Comparison of ENCODE assay signal across 10 mouse cellular contexts in the genomic region with DNA sequence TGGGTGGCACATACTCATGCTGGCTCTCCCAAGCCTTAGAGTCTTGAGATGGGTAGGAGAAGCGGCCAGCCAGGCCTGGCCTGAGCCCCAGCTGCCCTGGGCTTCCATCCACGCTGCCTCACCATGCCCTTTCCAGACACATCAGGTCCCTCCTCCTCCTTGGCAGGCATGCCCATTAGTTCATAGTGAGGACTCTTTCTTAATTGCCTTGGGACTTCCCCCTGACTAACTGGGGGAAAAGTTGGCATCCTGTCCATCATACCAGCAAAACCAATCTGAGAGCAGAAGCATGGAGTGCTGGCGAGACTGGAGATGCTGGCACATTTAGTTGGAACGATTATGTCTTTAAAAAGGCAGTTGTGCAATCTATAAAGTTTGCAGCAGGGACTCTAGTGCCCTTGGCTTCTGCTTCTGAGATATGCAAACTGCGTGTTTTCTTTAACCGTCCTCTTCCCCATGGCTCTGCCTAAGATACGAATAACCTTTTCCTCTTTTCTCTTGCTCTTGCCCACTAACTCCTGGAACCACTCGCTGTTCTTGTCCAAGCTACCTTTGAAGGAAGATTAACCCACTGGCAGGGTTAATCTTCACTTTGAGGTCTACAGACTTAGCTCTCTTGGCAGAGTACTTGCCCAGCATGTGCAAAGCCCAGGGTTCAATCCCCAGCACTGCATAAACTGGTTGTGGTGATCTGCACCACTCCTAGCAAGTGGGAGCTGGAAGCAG.
DNase-seq lines count a peak whose midpoint lies in the region; TF ChIP-seq lines count a peak whose summit lies in the region.
"Had no signal": no experiment of that assay in that cellular context is flagged by ENCODE, and none has a peak within 500 bp of the region (broad histone marks: within the 10 kb centered on the region; RNA-seq: fewer than 3 reads in every experiment).

No protein-coding gene starts in this region.

- no peak for TF ChIP-seq POLR2A in brain, embryonic 14.5 days (IDR thresholded peaks at IDR 0.05; ENCODE audit: borderline replicate concordance, extremely low read depth, insufficient read depth, insufficient read length, poor library complexity, severe bottlenecking)

- no peak for TF ChIP-seq CTCF in brain, embryonic 14.5 days (IDR thresholded peaks at IDR 0.05; ENCODE audit: borderline replicate concordance, extremely low read depth, insufficient read depth, insufficient read length)

- intact Hi-C loops in left cerebral cortex, postnatal 14 days (cut with DNase I), result loop anchor here (10.0 kb wide), 1 partner anchor 545 kb away; no protein-coding TSS in a partner anchor

- peak; percentile 74 for DNase-seq in adrenal gland, adult 2 months
- no peak for DNase-seq in adrenal gland, postnatal 4 days (ENCODE audit: low spot score in 2 of 2)
- DNase-seq in left cerebral cortex, adult 9 months (ENCODE audit: low spot score in 2 of 2), result peak; percentile 13 to 18
- DNase-seq in left cerebral cortex, postnatal 14 days (ENCODE audit: low spot score in 2 of 2), result no peak
- peak; percentile 69 for DNase-seq in brain, embryonic 14.5 days (ENCODE audit: low read depth)
- DNase-seq in lung, postnatal 25 days (ENCODE audit: low spot score), result peak; percentile 67
- DNase-seq in retina, postnatal 1 day, result no peak
- no peak for DNase-seq in natural killer cell, adult 2 months (ENCODE audit: low spot score in 2 of 2)
- DNase-seq: cerebellum, adult 9-11 months; kidney, postnatal 14 days had no signal

Comparison
In these comparisons a context has a peak if more than half of its experiments do, and no peak if none do; other contexts are left out.
1. DNase-seq: peak in adrenal gland, adult 2 months (single experiment), left cerebral cortex, adult 9 months (2 of 2), brain, embryonic 14.5 days (single experiment) and lung, postnatal 25 days (single experiment); none in adrenal gland, postnatal 4 days (0 of 2), left cerebral cortex, postnatal 14 days (0 of 2), retina, postnatal 1 day (single experiment) and natural killer cell, adult 2 months (0 of 2).